Mouse (Mus musculus) yolk sac, embryonic 10.5 days (tissue): Measurements from ENCODE around the gene Zfp654.

ENCODE experiments used
- DNase-seq: peaks from one replicate; pipeline ENCODE4 v3.0.0-alpha.2; 2017; ENCODE audit warnings: low spot score

Gene Zfp654

GRCm38 (mm10) chr16:64852441-64852871, 1.0 kb upstream of the Zfp654 start:
- DNase-seq: peak; percentile 53

- no peak for DNase-seq
Observed at GRCm38 (mm10) chr16:64851085-64851562, 328 bp downstream of the Zfp654 start.

DNA sequence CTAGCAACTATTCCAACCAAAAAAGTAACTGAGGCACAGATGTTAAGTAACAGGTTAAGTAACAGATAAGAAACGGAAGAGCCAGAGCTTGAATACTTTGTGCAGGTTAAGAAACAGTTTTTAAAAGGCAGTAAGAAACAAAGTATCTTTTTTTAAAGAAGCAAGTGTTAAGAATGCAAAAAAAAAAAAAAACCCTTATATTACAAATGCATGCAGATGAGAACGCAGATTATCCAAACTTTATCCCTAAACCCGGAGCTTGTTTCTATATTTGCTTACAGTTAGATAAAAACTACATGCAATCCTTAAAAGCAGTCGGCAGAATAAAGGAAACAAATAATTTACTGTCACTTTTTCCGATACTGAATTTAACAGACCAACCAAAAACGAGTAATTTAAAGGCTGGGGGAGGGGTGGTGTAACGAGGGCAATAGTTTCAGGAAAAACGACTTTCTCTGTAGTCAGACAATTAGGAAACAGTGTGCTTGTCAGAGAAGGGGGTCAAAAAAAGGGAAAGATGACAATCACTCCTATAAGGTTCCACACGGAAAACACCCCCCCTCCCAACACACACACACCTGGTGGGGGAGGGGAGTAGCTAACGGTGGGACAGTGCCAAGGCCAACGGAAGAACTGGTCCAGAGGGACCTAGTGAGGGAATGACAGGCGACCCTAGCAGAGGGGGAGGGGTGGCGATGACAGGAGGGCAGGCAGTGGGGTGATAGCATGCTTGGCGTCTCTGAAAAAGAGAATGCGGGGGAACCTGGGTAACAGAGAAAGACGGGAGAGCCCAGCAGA, 966 bp downstream of the Zfp654 start:
- DNase-seq: peak; percentile 50

DNA sequence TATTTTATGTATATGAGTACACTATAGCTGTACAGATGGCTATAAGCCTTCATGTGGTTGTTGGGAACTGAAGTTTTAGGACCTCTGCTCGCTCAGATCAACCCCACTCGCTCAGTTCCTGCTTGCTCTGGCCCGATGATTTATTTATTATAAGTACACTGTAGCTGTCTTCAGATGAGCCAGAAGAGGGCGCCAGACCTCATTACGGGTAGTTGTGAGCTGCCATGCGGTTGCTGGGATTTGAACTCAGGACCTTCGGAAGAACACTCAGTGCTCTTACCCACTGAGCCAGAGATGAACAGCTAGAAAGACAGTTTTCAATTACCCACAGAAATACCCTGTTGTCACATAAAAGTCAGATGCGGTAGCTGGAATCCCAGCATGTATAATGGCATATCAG, 5.5 kb downstream of the Zfp654 start:
- no peak for DNase-seq

- DNase-seq: no peak
Observed at GRCm38 (mm10) chr16:64842374-64842729, 9.1 kb downstream of the Zfp654 start.

DNA sequence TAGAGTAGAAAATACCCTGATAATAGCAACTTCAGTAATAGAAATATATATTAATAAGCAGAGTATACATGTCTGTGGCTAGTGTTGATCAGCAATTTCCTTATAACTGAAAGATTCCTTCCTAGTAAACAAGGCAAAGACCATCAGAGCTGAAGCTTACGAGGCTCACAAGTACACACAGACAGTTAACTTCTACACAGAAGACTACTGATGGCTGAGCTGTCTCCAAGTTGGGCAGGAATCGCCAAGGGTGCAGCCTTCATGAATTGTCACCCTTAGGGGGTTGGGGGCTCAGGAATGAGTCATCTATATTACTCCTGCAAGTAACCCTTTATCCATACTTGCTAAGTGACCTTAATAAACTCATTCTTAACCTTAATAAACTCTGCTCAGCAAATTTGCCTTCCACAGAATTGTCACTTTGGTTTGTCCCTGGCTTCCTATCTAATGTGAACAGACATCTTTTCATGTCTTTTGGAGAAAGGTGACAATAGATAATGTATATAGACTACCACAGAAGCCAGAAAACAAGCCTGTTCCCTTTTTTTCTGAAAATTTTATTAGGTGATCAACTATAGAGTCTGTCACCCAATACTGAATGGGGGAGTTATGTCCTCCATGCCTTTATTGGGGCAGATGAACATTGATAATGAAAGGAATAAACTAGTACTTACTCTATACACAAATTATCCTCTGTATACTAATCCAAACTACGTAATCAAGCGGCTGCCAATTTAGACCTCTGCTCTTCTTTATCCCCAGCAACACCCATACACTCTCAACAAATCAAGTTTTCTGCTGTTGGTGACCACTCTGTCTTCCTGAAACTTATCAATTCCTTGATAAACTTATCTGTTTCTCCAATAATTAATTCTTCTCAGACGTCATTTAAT, 9.7 kb downstream of the Zfp654 start:
- DNase-seq: no peak

- DNase-seq: no peak
Observed at GRCm38 (mm10) chr16:64836709-64837108, 14.7 kb downstream of the Zfp654 start.

GRCm38 (mm10) chr16:64835996-64836545, 15.4 kb downstream of the Zfp654 start:
- DNase-seq: no peak

GRCm38 (mm10) chr16:64830291-64830690, 21.2 kb downstream of the Zfp654 start:
- no peak for DNase-seq

- no peak for DNase-seq
Observed at GRCm38 (mm10) chr16:64824474-64824873, 27.0 kb downstream of the Zfp654 start.

GRCm38 (mm10) chr16:64823890-64824289, 27.6 kb downstream of the Zfp654 start:
- no peak for DNase-seq

DNA sequence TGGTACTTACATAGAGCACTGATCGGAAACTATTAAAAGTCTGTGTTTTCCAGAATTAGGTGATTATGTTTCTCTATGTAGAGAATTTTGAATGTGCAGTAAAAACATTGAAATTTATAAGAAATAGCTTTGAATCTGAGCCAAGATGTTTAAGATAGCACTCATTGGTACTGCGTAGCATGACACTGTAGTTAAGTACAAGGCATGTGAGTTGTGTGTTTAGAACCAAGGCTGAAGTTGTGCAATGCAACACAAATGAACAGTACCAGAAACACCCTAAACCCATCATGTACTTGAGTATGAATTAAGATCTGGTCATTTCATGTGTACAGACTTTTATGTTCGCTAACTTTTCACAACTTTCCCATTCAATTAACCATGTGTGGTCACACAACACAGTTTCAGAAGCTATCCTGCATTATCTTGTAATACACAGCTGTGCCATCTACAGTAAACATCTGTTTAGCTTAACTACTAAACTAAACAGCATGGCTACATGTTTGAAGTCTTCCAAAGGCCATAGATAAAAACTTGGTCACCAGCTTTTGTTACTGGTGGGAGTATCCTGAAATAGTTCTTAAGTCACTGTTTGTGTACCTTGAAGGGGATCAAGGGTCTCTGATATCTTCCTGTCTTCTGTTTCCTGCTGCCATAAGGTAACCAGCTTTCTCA, 34.2 kb downstream of the Zfp654 start:
- no peak for DNase-seq

GRCm38 (mm10) chr16:64803041-64803440, 48.4 kb downstream of the Zfp654 start:
- DNase-seq: no peak

- DNase-seq: no peak
Observed at GRCm38 (mm10) chr16:64801638-64802037, 49.8 kb downstream of the Zfp654 start.

- DNase-seq: no peak
Observed at GRCm38 (mm10) chr16:64800393-64800792, 51.1 kb downstream of the Zfp654 start.

GRCm38 (mm10) chr16:64794802-64795201, 56.6 kb downstream of the Zfp654 start:
- no peak for DNase-seq

GRCm38 (mm10) chr16:64789706-64790105, 61.7 kb downstream of the Zfp654 start:
- no peak for DNase-seq

GRCm38 (mm10) chr16:64775516-64775915, 75.9 kb downstream of the Zfp654 start:
- DNase-seq: no peak

- DNase-seq: no peak
Observed at GRCm38 (mm10) chr16:64771431-64771818, 80.0 kb downstream of the Zfp654 start.

GRCm38 (mm10) chr16:64770521-64771430, 80.7 kb downstream of the Zfp654 start, which contains the start of gene 4930453N24Rik:
Gene 4930453N24Rik (minus strand): TSS chr16:64771161.
- DNase-seq: peak; percentile 88
